Mouse (Mus musculus) ES-Bruce4 (cell line): ENCODE results near the gene Otud4.

Source experiments
- CTCF ChIP-seq: IDR thresholded peaks from one replicate; pipeline ENCODE4 v1.8.1; 2011; ENCODE audit warnings: low read depth, low read length
- POLR2A ChIP-seq: IDR thresholded peaks from one replicate; pipeline ENCODE4 v1.8.1; 2011; ENCODE audit warnings: low read length; ENCODE audit not compliant: insufficient read depth

DNA sequence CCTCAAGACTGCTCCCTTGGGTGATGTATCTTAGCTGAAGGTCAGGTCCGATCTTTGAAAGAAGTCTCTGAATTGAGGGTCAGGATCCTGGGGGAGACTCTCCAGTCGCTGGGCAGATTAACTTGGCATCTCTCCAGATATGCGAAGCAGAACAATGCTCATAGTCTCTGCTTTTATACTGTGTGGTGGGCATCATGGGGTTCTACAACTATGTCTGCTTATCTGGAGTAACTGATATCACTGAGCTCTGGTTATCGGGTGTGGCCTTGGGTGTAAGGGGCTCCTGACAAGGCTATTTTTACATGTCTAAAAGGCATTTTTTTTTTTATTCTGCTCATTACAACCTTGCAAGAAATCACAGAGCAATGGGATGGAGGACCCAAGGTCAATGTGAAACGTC, 13.2 kb upstream of the Otud4 start:
- TF ChIP-seq CTCF (no peak), POLR2A (no peak)
